Mouse (Mus musculus): ENCODE data around the gene Commd1.

DNA sequence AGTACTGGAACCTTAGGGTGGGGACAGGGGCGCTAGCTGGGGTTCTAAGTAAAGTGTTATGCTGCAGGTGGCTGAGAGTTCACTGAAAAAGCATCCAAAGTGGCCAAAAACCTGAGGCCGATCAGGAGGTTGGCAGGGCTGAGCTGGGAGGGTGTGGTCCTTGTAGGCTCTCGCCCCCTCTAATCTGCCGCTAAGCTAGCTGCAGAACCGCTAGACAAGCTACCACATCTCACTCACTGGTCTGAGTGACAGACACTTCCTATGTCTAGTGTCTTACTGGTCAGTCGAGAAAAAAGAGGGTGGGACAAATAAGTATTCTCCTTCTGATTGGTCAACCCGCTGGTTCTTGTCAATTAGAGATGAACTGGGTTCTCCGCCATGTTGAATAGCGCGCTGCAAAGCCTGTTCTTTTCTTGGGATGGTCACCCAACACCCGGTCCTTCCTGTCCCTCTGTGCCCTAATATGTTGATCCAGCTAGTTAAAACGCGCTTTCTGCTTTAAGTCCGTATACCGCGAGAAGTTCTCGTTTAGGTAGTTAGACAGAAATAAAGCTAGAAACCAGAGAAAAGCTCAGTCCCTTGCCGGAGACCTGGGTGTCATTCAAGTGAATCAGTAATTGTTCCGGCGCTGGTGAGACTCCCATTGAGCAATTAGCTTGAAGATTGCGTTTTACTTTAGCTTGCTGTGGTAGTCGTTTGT is 25.4 kb upstream of the Commd1 start, which contains the start of gene Fam161a:
- TF ChIP-seq POLR2A (IDR thresholded peaks at IDR 0.05; ENCODE audit: control insufficient read depth in 1 of 2, insufficient read depth in 1 of 2, low read depth in 1 of 2, low read length in 2 of 2, poor library complexity in 1 of 2) (peak; percentile 22 to 75; a peak in 3 of 4 replicates), ELF1 (IDR thresholded peaks at IDR 0.05; ENCODE audit: low read depth, low read length) (no peak), JUND (IDR thresholded peaks at IDR 0.05; ENCODE audit: low read depth, low read length) (no peak), MYC (IDR thresholded peaks at IDR 0.05; ENCODE audit: low read depth, low read length) (peak; percentile 56; the same call in 1 of the 2 replicates), CTCF (IDR thresholded peaks at IDR 0.05 in 2 of 3, conservative IDR thresholded peaks at IDR 0.05 in 1 of 3; ENCODE audit: control insufficient read depth in 1 of 3, insufficient read depth in 1 of 3, low read depth in 2 of 3, low read length in 3 of 3, poor library complexity in 1 of 3, severe bottlenecking in 1 of 3) (no peak), RCOR1 (IDR thresholded peaks at IDR 0.05; ENCODE audit: low read depth, low read length) (no peak), E2F4 (IDR thresholded peaks at IDR 0.05; ENCODE audit: borderline replicate concordance, low read depth, low read length) (0 out of 2 replicates have a peak, but pooled peaks have one; percentile 24), HCFC1 (IDR thresholded peaks at IDR 0.05; ENCODE audit: low read depth, low read length) (peak; percentile 73), MEF2A (IDR thresholded peaks at IDR 0.05; ENCODE audit: extremely low read depth, insufficient replicate concordance, low read depth, low read length, poor library complexity, severe bottlenecking) (no peak), GATA1 (IDR thresholded peaks at IDR 0.05; ENCODE audit: low read depth, low read length) (peak; percentile 54; the same call in 1 of the 2 replicates), POLR2AphosphoS2 (IDR thresholded peaks at IDR 0.05; ENCODE audit: low read length) (peak; percentile 96), ETS1 (IDR thresholded peaks at IDR 0.05; ENCODE audit: low read depth, low read length) (no peak), EP300 (IDR thresholded peaks at IDR 0.05; ENCODE audit: low read depth in 1 of 2, low read length in 2 of 2) (peak in 1 of 2 experiments; percentile 5; a peak in 1 of 4 replicates)
